Mouse (Mus musculus): ENCODE data around the gene Pnpla3.
"Not testable (repeated sequence)": the region's sequence is repeated elsewhere in the genome, so short reads cannot be mapped to it uniquely, and the experiment has no call there.

Gene Pnpla3

DNA sequence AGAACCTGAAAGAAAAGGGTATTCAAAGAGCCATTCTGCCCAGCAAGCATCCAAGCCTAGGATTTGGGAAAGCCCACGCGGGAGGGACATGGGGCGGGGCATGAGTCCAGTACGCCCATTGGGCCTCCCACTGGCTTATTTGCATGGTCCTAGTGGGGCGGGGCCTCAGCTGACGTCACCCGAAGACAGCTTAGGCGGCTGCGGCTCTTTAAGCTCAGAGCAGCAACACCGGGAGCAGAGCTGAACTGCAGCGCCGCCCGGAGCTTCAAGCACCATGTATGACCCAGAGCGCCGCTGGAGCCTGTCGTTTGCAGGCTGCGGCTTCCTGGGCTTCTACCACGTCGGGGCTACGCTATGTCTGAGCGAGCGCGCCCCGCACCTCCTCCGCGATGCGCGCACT lies at the start of gene Pnpla3:
Gene Pnpla3 (plus strand): TSS at position 238 of the 400 bp plus-strand sequence.
- DNase-seq = peak; percentile 97

DNA sequence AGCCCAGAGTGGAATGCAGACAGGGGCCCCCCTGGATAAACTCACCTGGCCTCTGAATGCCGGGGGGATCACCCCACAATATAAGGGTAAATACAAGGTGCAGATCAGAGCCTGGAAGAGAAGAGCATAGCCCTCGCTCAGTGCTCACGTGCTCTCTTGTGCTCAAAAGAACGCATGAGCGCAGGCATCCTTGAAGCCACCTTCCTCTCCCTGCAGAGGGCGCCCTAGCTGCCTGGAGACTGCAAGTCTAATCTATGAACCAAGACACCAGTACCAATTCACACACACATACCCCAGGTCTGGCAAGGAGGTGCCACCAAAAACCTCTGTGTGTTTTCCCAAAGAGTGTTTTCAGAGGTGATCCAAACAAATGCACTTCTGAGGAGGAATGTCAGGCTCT lies 47.0 kb upstream of the Pnpla3 start:
- peak; percentile 25 for DNase-seq

DNA sequence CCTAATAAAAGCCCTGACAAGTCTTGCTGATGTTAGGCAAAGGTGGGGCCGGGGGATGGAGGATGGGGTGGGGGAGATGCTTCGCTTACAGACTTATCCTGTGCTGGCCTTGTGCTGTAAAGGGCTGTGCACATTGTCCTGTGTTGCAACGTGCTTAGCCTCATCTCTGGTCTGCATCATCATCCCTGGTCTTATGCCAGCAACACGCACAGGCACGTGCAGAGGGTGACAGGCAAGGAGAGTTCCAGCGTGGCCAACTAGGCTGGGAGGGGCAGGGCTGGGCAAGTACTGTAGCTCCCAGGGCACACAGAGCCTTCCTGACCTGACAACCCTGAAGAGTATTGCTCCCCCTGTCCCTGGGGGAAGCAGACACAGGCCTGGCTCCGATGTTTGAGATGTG lies 46.6 kb upstream of the Pnpla3 start:
- DNase-seq = no peak

DNA sequence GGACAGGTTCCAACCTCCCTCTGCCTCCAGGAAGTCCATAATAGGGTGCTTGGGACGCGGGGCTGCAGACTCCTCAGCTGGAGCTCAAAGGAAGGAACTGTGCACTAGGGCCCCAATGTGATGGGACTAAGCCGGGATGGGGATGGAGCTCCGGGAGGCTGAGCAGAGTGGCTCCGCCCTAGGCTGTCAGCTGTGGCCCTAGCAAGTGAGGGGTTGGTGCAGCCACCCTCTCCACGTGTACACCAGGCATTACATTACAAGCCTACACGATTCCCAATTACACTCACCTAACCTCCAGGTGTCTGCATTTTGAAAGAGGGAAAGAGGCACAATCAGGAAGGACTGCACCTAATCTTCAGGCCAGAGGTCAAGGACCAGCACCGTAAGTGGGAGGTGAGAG lies 44.6 kb upstream of the Pnpla3 start, which contains the start of gene Pnpla5:
Gene Pnpla5 (minus strand): TSS at position 101 of the 400 bp plus-strand sequence.
- DNase-seq = no peak

DNA sequence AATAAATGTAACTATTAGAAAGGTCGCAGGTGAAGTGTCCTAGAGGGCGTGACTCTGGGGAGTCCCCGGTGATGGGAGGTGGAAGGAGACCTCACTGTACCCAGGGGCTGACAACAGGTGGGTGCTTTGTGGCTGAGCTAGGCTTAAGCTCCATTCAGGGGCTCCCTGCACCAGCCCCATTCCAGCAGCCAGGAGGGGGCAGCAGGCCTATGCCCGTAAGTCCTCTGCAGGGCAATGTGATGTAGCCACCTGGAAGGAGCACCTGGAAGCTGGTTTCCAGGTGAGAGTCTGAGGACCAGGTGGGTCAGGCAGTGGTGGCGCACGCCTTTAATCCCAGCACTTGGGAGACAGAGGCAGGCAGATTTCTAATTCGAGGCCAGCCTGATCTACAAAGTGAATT lies 43.6 kb upstream of the Pnpla3 start:
- no peak for DNase-seq

DNA sequence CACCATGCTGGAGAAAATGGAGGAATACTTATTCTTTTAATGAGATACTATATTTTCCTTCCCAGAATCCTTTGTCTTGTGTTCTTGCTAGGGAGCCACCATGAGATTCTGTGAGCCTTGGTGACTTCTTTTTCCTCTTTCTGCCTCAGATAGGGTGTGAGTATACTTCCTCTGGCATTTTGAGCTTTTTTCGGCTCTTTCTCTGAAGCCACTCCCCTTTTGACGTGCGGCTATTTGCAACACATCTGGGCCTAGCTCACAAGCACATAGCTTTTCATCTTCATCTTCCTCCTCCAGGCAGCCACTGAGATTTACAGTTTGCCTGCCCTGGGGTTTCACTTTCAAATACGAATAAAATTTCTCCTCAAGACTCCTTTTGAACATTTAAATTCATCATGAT lies 41.2 kb upstream of the Pnpla3 start:
- DNase-seq = no peak

DNA sequence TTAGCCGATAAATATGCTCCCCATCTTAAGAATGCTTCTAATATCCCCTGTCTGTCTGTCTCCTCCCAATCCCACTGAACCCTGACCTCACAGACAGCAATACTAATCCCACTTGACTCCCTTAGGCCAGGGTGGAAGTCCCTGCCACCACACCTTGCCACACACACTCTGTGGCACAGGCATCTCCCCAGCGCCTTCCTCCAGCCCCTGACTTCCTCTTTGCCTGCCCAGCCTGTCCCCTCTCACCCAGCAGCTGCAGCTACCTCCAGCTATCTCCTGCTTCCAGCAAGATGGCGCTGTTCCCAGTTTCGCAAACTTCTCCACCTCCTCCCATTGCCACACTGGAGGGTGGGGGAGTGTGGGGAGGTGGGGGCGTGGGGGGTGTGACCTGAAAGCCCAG lies 40.8 kb upstream of the Pnpla3 start:
- no peak for DNase-seq

DNA sequence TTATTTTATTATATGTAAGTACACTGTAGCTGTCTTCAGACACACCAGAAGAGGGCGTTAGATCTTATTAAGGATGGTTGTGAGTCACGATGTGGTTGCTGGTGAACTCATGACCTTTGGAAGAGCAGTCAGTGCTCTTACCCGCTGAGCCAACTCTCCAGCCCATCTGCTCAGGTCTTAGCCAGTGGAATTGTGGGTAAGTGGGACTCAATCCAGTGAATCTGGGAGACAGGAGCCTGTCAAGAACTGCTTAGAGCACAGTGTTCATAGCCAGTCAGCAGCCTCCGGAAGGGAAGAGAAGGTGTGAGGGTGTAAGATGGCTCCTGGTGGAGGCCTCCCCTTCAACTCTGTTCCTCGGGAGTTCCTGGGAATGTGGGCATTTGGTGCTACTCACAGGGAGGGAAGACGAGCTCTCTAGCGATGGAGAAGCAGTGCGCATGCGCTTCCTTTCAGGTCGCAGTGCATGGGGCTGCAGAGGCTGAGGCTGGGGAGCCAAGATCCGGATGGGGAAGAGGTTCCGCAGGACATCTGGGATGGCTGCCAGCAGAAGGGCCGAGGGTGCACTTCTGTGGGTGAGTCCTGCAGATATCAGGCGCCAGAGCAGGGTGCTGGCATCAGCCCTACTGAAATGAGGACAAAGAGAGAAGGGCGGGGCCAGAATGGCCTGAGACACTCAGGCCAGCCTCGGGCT lies 36.4 kb upstream of the Pnpla3 start:
- DNase-seq = peak; percentile 71

DNA sequence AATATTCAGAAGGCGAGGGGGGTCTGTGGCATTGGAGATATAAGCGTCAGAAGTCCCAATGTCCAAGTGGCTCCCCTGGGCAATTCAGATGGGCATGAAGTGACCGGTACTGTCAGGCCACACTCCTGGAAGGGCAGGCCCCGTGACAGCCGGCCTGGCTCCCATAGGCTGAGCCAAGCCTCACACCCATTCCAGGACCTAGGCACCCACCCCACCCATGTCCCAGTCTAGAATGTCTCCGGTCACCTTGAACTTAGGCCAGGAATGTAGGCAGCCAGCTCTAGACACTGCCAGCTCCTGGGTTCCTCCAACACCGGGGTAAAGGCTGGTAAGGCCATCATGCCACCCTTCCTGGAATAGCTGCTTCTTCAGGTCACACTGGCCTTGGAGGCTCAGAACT lies 35.7 kb upstream of the Pnpla3 start:
- peak; percentile 34 for DNase-seq

DNA sequence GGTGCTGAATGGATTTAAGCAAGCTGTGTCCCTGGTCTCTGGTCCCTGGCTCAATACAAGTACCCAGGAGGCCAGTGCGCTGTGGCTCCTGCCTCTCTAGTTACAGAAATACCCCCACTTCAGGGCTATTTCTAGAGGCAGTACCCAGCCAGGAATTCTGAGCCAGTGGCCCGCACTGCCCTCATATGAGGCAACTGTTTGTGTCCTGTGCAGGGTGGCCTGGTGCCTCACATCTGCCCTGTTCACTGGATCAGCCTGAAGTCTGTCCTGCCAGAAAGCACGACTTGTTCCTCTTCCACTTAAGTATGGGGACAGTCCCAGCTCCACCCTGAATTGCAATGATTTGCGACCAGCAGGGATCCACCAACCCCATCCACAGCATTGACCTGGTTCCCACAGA lies 34.2 kb upstream of the Pnpla3 start:
- DNase-seq = no peak

DNA sequence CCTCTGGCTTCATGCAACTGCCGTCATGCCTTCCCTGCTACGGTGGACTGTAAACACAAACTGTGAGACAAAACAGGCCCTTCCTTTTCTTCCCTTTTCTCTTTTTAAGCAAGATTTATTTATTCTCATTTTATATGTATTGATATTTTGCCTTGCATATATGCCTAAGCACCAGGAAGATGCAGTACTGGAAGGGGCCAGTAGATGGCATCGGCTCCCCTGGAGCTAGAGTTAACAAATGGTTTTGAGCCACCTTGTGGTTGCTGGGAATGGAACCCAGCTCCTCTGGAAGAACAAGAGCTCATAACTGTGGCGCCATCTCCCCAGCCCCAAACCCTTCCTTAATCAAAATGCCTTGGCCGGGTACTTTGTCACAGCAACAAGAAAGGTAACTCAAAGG lies 32.2 kb upstream of the Pnpla3 start:
- DNase-seq = peak; percentile 16

DNA sequence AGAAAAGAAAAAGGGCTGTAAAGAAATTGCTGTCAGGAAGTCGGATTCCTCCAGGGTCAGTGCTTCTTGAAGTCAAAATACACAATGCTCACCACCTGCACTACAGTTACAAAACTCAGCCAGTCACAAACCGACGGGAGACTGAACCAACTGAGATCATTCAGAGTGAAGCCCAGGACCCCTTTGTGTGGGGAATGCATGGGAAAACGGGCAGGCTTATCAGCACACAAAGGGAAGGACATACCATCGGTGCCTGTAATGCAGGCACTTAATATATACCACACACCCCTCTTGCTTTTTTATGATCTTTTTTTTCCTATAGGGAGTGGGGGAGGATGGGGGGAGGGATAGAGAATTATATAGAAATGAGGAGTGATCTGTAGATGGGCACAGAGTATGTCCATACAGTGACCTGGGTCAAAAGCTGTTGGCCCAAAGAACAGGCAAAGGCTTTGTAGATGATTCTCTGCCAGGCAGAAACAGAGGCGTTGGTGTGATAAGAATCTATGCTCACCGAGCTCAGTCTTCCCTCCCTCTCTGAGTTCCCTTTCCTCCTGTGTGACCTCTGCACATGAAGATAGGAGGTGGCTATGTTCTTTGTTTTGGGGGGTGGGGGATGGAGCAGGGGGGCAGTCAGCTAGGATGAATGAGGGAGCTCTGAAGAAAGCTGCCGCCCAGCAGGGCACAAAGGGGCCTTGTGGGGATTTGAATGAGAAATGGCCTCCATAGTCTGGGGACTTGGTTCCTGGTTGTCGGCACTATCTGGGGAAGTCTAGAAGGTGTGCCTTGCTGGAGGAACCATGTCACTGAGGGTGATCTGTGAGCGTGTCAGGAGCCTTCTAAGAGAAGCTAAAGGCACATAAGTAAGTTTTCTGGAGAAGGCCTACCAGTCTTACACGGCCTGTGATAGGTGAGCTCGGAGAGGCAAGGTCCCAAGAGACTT lies 30.9 kb upstream of the Pnpla3 start:
- DNase-seq = no peak

DNA sequence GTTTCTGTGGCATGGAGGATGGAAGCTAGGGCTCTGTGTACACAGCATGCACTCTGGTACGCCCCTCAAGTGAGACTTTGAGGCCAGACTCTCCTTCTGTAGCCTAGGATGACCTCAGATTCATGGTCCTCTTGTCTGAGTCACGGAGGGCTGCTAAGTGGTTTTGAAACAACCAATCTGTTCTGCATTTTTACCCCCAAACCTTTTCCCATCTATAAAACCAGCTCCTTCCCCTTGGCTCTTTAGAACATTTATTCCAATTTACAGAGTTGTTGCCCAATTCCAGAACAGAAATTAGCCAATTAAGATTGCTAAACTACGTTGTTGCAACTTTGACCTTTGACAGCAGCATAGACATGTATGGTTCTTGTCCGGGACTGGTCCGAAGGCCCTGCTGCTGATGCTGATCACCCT lies 28.0 kb upstream of the Pnpla3 start:
- DNase-seq = no peak

DNA sequence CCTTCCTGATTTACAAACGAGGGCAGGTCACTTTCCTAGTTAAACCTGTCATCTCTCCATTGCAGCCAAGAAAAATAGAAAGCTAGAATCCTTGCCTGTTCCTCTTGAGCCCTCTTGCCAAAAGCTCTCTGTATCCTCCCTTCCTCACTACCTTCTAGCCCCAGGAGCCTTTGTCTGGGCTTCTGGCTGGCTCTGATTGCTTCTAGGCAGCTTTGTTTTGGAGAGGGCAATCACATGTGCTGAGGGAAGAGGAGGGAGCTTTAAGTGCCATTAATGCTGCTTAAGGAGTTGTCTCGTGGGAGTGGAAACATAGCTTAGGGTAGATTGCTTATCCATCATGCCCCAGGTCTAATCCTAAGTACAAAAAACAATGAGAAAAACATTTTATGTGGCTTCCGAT lies 27.5 kb upstream of the Pnpla3 start:
- DNase-seq = no peak

DNA sequence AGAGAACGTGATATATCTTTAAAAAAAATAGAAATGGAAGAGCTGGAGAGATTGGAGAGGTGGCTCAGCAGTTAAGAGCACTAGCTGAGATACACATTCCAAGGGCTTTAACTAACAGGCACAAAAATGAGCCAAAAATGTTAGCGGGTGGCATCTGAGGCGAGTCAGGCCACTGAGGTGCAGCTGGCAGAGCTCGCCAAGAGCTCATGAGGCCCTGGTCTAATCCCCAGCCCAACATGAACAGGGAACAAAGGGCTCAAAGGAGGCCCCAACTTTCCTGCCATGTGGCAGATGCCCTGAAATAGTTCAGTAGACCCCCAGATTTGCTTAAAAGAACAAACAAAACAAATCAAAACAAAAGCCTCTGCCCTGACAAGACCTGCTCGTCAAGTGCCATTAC lies 26.7 kb upstream of the Pnpla3 start:
- no peak for DNase-seq

DNA sequence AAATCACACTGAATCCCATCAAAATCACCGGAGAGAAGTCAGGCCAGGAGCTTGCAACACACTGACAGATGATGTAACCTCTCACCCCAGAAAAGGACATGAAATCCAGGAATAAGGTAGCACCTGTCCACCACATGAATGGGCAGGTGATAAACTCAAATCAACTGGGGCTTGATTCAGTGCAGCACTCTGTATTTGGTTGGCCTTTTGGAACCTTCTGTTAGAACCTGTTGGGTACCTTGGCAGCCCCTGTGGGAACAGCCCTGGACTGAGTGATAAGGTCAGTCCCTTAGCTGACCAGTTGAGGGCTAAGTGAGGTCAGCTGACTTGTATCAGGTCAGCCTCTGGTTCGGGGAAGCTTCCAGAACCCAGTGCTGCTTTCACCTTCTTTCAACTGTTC lies 11.5 kb upstream of the Pnpla3 start:
- no peak for DNase-seq

DNA sequence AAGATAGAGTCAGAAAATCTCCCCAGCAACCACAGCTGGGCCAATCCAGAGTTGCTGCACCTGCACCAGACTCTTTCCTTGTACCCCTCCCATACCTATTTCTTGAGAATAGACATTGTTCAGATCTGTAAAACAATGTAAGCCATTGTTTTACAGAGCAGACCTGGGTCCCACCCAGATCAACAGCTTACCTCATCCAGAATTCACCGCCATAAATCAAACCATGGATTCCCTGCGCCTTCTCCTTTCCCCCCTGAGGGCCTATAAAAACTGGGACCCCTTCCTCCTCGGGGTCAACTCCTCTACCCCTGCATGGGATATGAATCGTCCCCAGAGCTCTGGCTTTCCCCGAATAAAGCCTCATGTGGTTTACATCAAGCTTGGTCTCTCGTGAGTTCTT lies 10.1 kb upstream of the Pnpla3 start:
- not testable (repeated sequence) for DNase-seq

DNA sequence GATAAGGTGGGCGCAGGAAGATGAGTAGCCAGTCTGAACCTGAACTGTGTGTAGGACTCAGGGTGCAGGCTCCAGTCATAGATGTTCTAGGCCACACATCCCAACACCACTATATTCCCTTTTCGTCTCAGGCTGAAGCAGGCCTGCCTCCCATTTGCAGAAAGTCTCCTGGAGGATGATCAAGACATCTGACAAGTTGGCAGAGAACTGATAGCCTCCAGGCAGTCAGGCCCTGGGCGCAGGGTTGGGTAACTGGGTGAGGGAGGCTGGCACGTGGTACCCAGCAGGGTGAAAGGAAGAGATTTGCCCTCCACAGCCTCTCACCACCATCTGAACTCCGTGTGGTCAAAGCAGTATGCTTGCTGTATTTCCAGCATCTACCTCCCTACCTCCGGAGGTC lies 5.8 kb upstream of the Pnpla3 start:
- DNase-seq = no peak

DNA sequence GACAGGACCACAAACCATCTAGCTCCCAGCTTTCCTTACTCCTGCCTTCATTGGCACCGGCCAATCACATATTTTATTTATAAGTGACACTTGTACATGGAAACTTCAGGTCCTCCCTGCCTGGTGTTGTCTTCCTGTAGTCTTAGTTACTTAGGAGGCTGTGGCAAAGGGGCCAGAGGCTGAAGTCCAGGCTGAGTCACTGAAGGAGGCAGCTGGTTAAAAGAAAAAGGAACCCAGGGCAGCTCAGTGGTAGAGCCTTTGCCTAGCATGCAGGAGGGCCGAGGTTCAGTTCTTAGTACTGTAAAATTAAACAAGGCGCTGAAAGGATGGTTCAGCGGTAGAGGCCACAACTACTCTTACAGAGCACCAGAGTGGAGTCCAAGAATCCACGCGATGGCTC lies 819 bp upstream of the Pnpla3 start:
- DNase-seq = no peak

DNA sequence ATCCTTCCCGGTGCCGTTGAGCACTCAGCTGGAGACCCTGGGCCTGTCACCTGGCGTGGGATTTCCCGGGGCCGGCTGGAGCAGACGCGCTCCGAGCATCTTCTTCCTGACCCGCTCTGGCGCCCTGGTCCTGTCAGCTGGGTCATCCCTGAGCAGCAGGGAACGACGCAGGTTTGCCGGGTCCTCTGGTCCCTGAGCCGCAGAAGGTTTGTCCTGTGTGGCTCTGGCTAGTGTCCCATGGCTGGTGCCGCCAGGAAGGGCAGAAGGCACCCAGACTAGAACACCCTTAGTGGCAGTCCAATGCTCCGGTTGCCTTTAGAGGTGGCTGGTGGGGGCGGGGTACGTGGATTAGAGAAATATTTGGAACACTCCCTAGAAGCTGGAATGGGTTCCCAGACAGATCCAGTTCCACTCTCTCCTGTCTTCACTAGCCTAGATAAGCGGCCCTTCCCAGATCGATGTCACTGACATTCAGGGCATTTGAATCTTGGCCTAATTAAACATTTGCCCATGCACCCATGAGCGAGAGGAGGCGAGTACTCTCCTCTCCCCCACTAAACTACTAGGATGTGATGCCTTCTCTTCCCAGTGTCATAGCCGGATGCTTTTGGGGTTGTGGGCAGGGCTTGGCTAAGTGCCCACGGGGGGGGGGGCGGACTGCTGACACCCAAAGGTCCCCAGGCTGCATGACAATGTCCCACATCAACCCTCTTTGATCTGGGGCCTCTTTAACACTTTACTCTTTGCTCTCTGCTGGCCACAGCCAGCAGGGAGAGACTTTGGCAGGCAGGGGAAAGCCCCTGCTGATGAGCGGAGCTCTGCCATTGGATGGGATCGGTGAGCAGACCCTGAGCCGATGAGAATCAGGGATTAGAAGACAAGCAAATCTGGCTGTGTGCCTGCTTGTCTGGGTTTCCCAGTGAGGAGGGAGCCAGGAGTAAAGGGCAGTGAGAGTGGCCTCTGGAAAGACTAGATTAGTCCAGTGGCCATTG lies 829 bp downstream of the Pnpla3 start:
- DNase-seq = peak; percentile 70

DNA sequence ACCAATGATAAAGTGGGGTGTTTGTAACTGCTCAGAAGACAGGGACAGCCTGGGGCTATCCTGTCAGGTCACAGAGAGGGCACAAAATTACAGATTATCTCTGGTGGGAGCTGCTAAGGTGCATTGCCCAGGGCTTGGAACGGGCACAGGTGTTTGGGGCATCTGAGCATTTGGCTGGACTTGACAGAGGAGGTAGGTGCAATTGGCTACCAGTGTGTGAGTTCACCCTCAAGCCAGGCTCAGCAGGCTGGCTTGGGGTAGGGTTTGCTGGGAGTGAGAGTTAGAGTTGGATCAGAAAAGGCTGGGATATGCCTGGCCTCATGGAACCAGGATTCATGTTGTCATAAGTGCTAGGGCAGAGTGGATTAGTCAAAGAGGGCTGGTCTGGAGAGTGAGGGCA lies 1.9 kb downstream of the Pnpla3 start:
- no peak for DNase-seq

DNA sequence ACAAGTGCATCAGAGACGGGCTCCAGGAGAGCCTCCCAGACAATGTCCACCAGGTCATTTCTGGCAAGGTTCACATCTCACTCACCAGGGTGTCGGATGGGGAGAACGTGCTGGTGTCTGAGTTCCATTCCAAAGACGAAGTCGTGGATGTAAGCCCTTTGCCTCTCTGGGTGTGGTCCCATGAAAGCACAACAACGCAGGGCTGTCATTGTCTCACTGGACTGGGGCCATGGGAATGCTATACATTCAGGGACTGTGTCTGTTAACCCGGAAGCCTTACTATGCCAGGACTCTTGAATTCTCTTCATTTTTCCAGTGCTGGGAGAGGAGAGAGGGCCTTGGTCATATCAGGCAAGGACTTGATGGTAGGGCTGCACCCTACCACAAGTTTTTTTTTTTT lies 3.5 kb downstream of the Pnpla3 start:
- DNase-seq = no peak

DNA sequence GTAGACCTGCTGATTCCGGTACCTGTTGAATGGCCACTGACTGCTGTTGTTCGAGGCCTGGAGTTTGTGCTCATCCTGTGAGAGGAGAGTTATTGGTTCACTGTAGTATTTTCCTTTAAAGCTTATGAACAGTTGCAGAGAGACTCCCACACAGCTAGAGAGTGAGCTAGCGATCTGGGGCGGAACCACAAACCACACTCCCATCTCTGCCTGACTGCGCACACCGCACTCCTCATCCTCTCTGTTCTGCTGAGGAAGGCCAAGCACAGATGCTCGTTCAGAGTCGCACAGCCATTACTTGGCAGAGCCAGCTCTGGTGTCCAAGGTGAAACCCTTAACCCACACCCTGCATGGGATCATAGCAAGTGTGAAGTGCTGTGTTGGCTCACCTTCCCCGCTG lies 11.1 kb downstream of the Pnpla3 start:
- no peak for DNase-seq
